Mouse (Mus musculus): ENCODE measurements around the gene Emilin3.
A peak's percentile ranks its signal among the peaks of the same experiment; 100 is the strongest.

Gene Emilin3

GRCm38 (mm10) chr2:160872395-160872794 is 39.7 kb downstream of the Emilin3 start:
- peak; percentile 85 for DNase-seq

- DNase-seq, result peak; percentile 59
These were observed 40.8 kb downstream of the Emilin3 start for GRCm38 (mm10) chr2:160871310-160871709.

GRCm38 (mm10) chr2:160869446-160869845 is 42.7 kb downstream of the Emilin3 start:
- DNase-seq, result no peak

DNA sequence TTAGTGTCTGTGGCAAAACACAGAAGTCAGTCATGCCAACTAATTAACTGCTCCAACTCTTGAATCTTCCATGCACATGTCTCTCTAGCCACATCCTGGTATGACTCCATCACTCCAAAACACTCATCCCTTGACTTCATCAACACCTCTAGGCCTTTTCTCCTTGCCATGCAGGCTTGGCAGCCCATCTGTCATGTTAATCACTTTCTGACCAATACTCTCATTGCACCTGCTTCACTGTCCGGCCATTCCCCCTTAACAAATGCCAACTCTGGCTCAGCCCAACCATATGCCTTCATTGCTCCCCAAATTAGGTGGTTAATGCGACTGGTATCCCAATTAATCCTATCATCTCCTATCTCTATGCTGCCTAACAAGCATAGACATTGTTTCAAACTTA is 46.9 kb downstream of the Emilin3 start:
- no peak for DNase-seq

- DNase-seq, result no peak
These were observed 48.0 kb downstream of the Emilin3 start for GRCm38 (mm10) chr2:160864112-160864511.

DNA sequence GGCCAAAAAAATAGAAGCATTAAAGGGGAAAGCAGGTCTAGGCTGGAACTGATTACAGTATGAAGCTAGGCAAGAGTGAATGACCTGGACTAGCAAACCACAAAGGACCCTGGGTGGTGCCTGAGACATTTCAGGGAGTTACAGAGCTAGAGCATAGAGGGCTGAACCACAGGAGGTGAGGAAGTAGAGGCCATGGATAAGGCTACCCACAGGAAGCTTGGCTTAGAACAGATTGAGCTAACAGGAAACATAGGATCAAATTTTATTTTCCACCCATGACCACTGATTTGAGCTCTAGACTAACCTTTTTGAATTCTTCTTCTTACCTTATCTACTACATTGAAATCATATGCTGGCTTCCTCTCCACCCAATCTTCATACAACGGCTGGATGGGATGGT is 51.8 kb downstream of the Emilin3 start:
- DNase-seq, result no peak

Data from kidney, postnatal 14 days (tissue).